Mouse (Mus musculus) midbrain, embryonic 16.5 days (tissue): ENCODE measurements around the gene Ccn1. TPM values are rescaled to one million over a fixed set of nuclear protein-coding genes. Genes with fewer than 3 reads are reported as not detected.

Experiments
- ATAC-seq: fragments of 200-750 bp; cut with Nextera tagmentation; 2 replicates; pipeline ENCODE4 v1.8.0; 2017; ENCODE audit warnings: moderate TSS enrichment
- H3K27ac ChIP-seq: fragments of 300-500 bp; sonication (generic); 2 replicates; pipeline ENCODE4 v1.5.1; 2014; ENCODE audit warnings: mild to moderate bottlenecking, low read length, mixed read lengths
- H3K27me3 ChIP-seq: fragments of 300-500 bp; sonication (generic); 2 replicates; pipeline ENCODE4 v1.6.1; 2014; ENCODE audit warnings: low read depth, low read length, mixed read lengths; ENCODE audit not compliant: control insufficient read depth, insufficient read depth
- H3K36me3 ChIP-seq: fragments of 300-500 bp; sonication (generic); 2 replicates; pipeline ENCODE4 v1.6.1; 2014; ENCODE audit warnings: mild to moderate bottlenecking, low read length, moderate library complexity, mixed read lengths; ENCODE audit not compliant: control insufficient read depth, insufficient read depth
- H3K4me1 ChIP-seq: fragments of 300-500 bp; sonication (generic); 2 replicates; pipeline ENCODE4 v1.6.1; 2014; ENCODE audit warnings: mild to moderate bottlenecking, low read length, mixed read lengths; ENCODE audit not compliant: control insufficient read depth, insufficient read depth
- H3K4me2 ChIP-seq: fragments of 300-500 bp; sonication (generic); 2 replicates; pipeline ENCODE4 v1.6.1; 2014; ENCODE audit warnings: mild to moderate bottlenecking, low read length, mixed read lengths
- H3K4me3 ChIP-seq: fragments of 300-500 bp; sonication (generic); 2 replicates; pipeline ENCODE4 v1.5.1; 2014; ENCODE audit warnings: low read depth, mild to moderate bottlenecking, low read length, moderate library complexity, mixed read lengths
- H3K9ac ChIP-seq: fragments of 300-500 bp; sonication (generic); 2 replicates; pipeline ENCODE4 v1.6.1; 2014; ENCODE audit warnings: low read depth, low read length, mixed read lengths
- H3K9me3 ChIP-seq: fragments of 300-500 bp; sonication (generic); replicated peaks from 2 replicates; pipeline ENCODE4 v1.6.1; 2014; ENCODE audit warnings: mild to moderate bottlenecking, low read length, mixed read lengths; ENCODE audit not compliant: control insufficient read depth, poor library complexity, severe bottlenecking
- WGBS: fragments of 180-500 bp; shearing (Covaris S2); extraction: QIAGEN DNeasy Blood & Tissue Kit; methylation state at CpG from one replicate; pipeline ENCODE4 v1.1.7; 2014; 5-methylcytosine and 5-hydroxymethylcytosine counted together
- polyA plus RNA-seq: library from polyadenylated mRNA; unstranded; fragments of >200 nt; fragmentation: Nextera tagmentation; extraction: Ambion mirVana; gene quantifications from 2 replicates; pipeline ENCODE4 v1.2.1, GENCODE M21; 2015

Gene Ccn1
- polyA plus RNA-seq, 1 experiment from 2014 or later: 7.9 TPM

GRCm38 (mm10) chr3:145632888-145633287 is 16.9 kb downstream of the Ccn1 start:
- Histone ChIP-seq H3K4me2 (no peak overlapping the region), H3K4me3 (no peak overlapping the region), H3K9me3 (no peaks in the 10 kb centered on the region), H3K9ac (no peak overlapping the region), H3K36me3 (no peaks in the 10 kb centered on the region), H3K27ac (no peak overlapping the region), H3K27me3 (no peaks in the 10 kb centered on the region), H3K4me1 (no peaks in the 10 kb centered on the region)
- 13% methylated on average over 6 of the region's 6 CpGs for WGBS
- ATAC-seq: no peak

- no peak overlapping the region for H3K4me2 ChIP-seq
- H3K27me3 ChIP-seq: no peaks in the 10 kb centered on the region
- H3K9me3 ChIP-seq: no peaks in the 10 kb centered on the region
- H3K36me3 ChIP-seq: no peaks in the 10 kb centered on the region
- H3K4me1 ChIP-seq: no peaks in the 10 kb centered on the region
- no peak overlapping the region for H3K9ac ChIP-seq
- ATAC-seq: no peak
- 56% methylated on average over 5 of the region's 5 CpGs for WGBS
- H3K27ac ChIP-seq: no peak overlapping the region
- no peak overlapping the region for H3K4me3 ChIP-seq
Measured at GRCm38 (mm10) chr3:145628643-145629042, 21.1 kb downstream of the Ccn1 start.

- H3K27ac ChIP-seq: no peak overlapping the region
- no peaks in the 10 kb centered on the region for H3K27me3 ChIP-seq
- no peaks in the 10 kb centered on the region for H3K4me1 ChIP-seq
- H3K9me3 ChIP-seq: no peaks in the 10 kb centered on the region
- H3K36me3 ChIP-seq: no peaks in the 10 kb centered on the region
- H3K4me2 ChIP-seq: no peak overlapping the region
- 70% methylated on average over 3 of the region's 3 CpGs for WGBS
- H3K4me3 ChIP-seq: no peak overlapping the region
- no peak for ATAC-seq
- no peak overlapping the region for H3K9ac ChIP-seq
Measured at GRCm38 (mm10) chr3:145627830-145628229, 22.0 kb downstream of the Ccn1 start.

- H3K9ac ChIP-seq: no peak overlapping the region
- no peaks in the 10 kb centered on the region for H3K27me3 ChIP-seq
- no peaks in the 10 kb centered on the region for H3K9me3 ChIP-seq
- H3K4me1 ChIP-seq: no peaks in the 10 kb centered on the region
- no peak overlapping the region for H3K4me3 ChIP-seq
- H3K27ac ChIP-seq: no peak overlapping the region
- ATAC-seq: no peak
- no peak overlapping the region for H3K4me2 ChIP-seq
- WGBS: 90% methylated on average over 1 of the region's 1 CpGs
- H3K36me3 ChIP-seq: no peaks in the 10 kb centered on the region
Measured at GRCm38 (mm10) chr3:145626063-145626462, 23.7 kb downstream of the Ccn1 start.

- ATAC-seq: 0 out of 2 replicates have a peak, but pooled peaks have one; percentile 16
- Histone ChIP-seq H3K27ac (no peak overlapping the region), H3K9me3 (no peaks in the 10 kb centered on the region), H3K4me1 (no peaks in the 10 kb centered on the region), H3K4me3 (no peak overlapping the region), H3K27me3 (no peaks in the 10 kb centered on the region), H3K9ac (no peak overlapping the region), H3K36me3 (no peaks in the 10 kb centered on the region), H3K4me2 (no peak overlapping the region)
- WGBS: 89% methylated on average over 9 of the region's 9 CpGs
Measured at GRCm38 (mm10) chr3:145625546-145625945, 24.2 kb downstream of the Ccn1 start.

GRCm38 (mm10) chr3:145624786-145625185 is 25.0 kb downstream of the Ccn1 start:
- Histone ChIP-seq H3K36me3 (no peaks in the 10 kb centered on the region), H3K4me2 (no peak overlapping the region), H3K9me3 (no peaks in the 10 kb centered on the region), H3K4me3 (no peak overlapping the region), H3K9ac (no peak overlapping the region), H3K27me3 (no peaks in the 10 kb centered on the region), H3K27ac (no peak overlapping the region), H3K4me1 (no peaks in the 10 kb centered on the region)
- ATAC-seq: no peak; the same call in 1 of the 2 replicates
- WGBS: 78% methylated on average over 4 of the region's 4 CpGs

- Histone ChIP-seq H3K4me1 (no peaks in the 10 kb centered on the region), H3K36me3 (no peaks in the 10 kb centered on the region), H3K27me3 (no peaks in the 10 kb centered on the region), H3K9me3 (no peaks in the 10 kb centered on the region), H3K4me2 (no peak overlapping the region), H3K27ac (no peak overlapping the region), H3K9ac (no peak overlapping the region), H3K4me3 (no peak overlapping the region)
- WGBS: 73% methylated on average over 12 of the region's 12 CpGs
- 0 out of 2 replicates have a peak, but pooled peaks have one; percentile 27 for ATAC-seq
Measured at GRCm38 (mm10) chr3:145623047-145623446, 26.7 kb downstream of the Ccn1 start.

- Histone ChIP-seq H3K4me2 (no peak overlapping the region), H3K27ac (no peak overlapping the region), H3K4me1 (no peaks in the 10 kb centered on the region), H3K36me3 (no peaks in the 10 kb centered on the region), H3K9ac (no peak overlapping the region), H3K9me3 (no peaks in the 10 kb centered on the region), H3K4me3 (no peak overlapping the region), H3K27me3 (no peaks in the 10 kb centered on the region)
- 90% methylated on average over 4 of the region's 4 CpGs for WGBS
- ATAC-seq: no peak
Measured at GRCm38 (mm10) chr3:145621209-145621608, 28.6 kb downstream of the Ccn1 start.

- H3K4me2 ChIP-seq: no peak overlapping the region
- H3K27me3 ChIP-seq: no peaks in the 10 kb centered on the region
- ATAC-seq: no peak
- H3K4me3 ChIP-seq: no peak overlapping the region
- no peak overlapping the region for H3K27ac ChIP-seq
- H3K9me3 ChIP-seq: no peaks in the 10 kb centered on the region
- no peaks in the 10 kb centered on the region for H3K36me3 ChIP-seq
- WGBS: 92% methylated on average over 17 of the region's 17 CpGs
- H3K4me1 ChIP-seq: peaks cover 4% of the 10 kb centered on the region
- no peak overlapping the region for H3K9ac ChIP-seq
Measured at GRCm38 (mm10) chr3:145619621-145620365, 30.0 kb downstream of the Ccn1 start.
